Mouse (Mus musculus) T-helper 1 cell (primary cell): ENCODE measurements around the gene Lrit3.
"Not testable (repeated sequence)": the region's sequence is repeated elsewhere in the genome, so short reads cannot be mapped to it uniquely, and the experiment has no call there.

Source experiments
- in situ Hi-C: fragments of 300-600 bp; cut with MboI, MseI; formaldehyde crosslinking; loops from one replicate; pipeline ENCODE4 v1.15.1; 2025; ENCODE audit warnings: high pct_unique_total_duplicates

Lrit3 gene

GRCm38 (mm10) chr3:129771210-129771609 is 32.6 kb downstream of the Lrit3 start:
- in situ Hi-C loops: loop anchor here (10.0 kb wide), 1 partner anchor 1586 kb away; no protein-coding TSS in a partner anchor

- in situ Hi-C loops: no loop called here
Measured at GRCm38 (mm10) chr3:129766971-129767794, 36.6 kb downstream of the Lrit3 start.

- in situ Hi-C loops: no loop called here
Measured at GRCm38 (mm10) chr3:129766106-129766505, 37.7 kb downstream of the Lrit3 start.

GRCm38 (mm10) chr3:129757599-129757998 is 46.2 kb downstream of the Lrit3 start:
- in situ Hi-C loops: not testable (repeated sequence)

GRCm38 (mm10) chr3:129754650-129755604 is 48.9 kb downstream of the Lrit3 start, which contains the start of gene Egf:
Gene Egf (minus strand): TSS chr3:129755316.
- in situ Hi-C loops: no loop called here

GRCm38 (mm10) chr3:129744803-129745202 is 59.0 kb downstream of the Lrit3 start:
- in situ Hi-C loops: no loop called here

GRCm38 (mm10) chr3:129742781-129743180 is 61.0 kb downstream of the Lrit3 start:
- in situ Hi-C loops: no loop called here

GRCm38 (mm10) chr3:129738291-129739183 is 65.3 kb downstream of the Lrit3 start:
- in situ Hi-C loops: no loop called here
